Mouse (Mus musculus): Measurements from ENCODE around the gene Siah1a.

Siah1a gene

DNA sequence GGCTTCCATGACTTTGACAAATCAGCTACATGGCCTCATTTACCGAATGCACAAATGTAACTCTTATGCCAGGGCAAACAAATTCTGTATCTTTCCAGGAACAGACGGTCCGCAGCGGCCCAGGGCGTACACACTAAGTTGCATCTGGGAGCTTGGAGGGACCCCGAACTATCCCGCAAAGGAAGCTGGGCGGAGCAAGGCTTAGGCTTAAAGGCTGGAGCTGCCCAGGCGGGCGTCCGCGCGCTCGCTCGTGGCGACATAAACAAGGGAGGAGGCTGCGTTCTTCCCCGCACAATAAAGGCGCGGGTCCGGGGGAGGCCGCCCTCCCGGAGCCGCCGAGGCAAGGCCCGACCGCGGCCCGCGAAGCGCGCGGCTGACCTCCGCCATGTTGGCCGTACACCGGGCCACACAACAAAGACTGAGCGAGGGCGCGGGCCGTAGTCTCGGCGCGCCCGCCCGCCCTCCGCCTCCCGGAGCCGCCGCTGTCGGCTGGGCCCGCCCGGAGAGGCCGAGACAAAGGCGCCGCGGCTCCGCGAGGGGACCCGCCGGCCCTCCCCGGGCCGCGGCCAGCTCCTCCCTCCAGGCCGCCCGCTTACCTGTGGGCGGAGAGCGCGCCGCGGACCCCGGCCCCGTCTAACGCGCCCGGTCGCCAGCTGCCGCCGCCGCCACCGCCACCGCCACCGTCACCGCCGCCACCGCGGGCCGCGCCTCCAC lies at the start of gene Siah1a, which contains the start of gene Gm10638:
Siah1a (minus strand) TSS at position 714 of the 714 bp plus-strand sequence.
Gm10638 (plus strand) TSS at position 479 of the 714 bp plus-strand sequence.
- DNase-seq: peak; percentile 45 to 67

DNA sequence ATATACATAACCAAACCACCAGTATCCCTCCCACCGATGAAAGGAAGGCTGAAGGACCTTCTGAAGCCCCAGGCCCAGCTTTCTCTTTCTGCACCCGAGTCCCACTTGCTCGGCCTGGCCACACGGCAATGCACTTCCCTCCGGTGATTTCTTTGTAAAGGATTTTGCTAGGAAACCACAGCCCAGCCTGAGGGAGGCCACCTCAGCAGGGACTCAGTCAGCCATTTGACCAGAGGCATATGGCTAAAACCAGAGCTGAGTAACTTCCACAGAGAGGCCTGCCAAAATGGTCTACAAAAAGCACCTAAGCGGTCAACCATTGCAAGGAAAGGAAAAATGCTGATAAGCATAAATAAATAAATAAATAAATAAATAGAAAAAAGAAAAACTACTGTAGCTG lies 49.0 kb upstream of the Siah1a start:
- no peak for DNase-seq

DNA sequence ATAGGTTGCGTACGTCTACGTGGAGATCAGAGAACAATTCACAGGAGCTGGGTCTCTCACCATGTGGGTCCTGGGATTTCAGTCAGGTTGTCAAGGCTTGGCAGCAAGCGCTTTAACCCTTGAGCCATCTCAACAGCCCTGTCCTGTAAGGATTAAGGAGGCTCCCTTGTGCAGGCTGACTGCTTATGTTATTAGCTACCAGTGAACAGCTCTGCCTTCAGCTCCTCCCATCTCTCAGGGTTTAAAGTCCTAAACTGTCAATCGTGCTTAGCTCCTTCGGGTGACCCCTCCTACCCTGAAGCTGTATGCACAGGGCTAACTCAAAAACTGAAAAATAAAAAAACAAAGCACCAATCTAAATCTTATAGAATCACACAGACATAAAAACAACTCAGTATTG lies 45.8 kb upstream of the Siah1a start:
- peak; percentile 41 to 45 for DNase-seq

DNA sequence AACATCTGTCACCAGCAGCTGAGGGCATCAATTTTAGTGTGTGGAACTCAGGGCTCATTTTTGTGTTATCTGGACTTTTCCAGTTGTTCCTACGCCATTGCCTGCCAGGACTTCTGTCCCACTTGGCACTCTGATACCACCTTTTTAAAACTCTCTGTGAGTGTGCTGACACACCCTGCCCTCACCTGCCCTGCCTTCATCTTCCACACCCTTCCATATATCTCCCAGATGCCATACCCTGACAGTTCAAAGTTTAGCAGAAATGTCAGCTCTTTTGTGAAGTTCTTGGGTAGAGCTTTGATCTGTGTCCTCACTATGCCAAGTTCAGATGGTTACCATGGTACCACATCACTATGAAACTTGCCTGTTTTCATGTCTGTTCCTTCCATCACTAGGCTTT lies 43.8 kb upstream of the Siah1a start:
- DNase-seq: no peak

DNA sequence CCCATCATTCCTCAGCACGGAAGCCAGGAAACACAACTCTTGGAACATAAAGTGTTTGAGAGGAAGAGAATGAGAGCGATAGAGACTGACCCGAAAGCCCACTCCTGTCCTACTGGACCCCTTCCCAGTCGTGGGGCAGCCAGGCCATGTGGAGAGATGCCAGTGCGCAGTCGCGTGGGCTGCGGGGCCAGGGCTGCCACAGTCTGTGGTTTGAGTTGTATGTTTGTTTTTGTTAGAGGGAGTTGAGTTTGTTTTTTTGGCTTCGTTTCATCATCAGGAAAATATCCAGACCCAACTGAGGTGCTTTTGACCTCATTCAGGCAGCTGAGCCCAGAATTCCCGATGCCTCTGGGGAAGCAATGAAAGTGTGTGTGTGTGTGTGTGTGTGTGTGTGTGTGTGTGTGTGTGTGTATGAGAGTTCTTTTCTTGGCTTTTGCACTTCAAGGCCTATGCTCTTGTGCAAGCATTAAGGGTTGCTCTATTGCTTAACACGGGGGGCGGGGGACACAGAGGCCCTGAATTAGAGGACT lies 42.2 kb upstream of the Siah1a start:
- no peak for DNase-seq

DNA sequence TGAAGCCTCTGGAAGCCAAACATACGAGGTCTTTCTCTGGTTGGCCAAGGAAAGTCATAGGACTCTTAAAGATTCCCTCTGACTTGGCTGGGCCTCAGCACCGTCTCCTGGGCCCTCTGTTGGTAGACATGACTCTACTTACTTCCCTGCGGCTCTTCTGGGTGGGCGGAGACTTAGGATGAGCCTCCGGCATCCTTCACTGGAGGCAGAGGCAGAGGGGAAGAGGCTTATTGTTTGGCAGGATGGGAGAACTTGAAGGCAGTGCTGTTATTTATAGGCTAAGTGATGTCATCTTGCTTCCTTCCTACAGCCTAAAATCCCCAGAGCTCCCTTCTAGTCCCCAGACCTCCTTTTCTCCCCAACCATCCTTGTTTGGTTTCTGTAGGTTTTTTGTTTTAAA lies 40.8 kb upstream of the Siah1a start:
- peak; percentile 19 to 41 for DNase-seq

DNA sequence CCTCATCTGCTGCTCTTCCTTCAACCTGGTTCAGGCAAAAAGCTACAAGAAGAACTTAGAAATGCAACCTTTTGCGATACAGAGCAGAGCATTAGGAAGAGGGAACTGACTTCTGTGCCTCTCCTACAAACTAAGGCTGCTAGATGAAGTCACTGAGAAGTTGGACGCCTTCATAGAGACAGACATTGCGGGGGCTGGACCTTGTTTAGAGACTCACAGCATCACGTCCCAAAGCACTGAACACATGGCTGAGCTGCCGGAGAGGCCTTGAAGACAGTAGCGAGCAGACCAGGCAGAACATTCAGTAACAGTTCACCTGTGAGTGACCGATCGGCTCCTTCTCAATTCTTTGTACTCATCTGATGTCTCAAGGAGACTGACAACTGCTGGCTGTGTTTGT lies 35.4 kb upstream of the Siah1a start:
- no peak for DNase-seq

DNA sequence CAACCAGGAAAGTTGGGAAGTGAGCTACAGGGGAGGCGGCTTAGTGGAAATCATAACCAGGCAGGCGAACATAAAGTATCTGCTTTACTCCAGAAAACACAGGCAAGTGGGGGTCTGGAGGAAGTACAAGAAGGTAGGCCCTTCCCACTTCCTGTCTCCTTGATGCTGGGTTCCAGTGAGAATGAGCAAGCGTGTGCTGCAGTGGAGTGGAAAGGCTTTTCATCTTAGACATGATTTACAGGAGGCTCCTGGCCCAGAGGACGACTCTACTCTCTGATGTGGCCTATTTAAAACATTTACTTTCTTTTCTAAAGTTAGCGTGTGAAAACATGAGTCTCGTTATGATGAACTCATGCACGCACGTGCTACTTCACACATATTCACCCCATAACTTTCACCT lies 33.5 kb upstream of the Siah1a start:
- no peak for DNase-seq

DNA sequence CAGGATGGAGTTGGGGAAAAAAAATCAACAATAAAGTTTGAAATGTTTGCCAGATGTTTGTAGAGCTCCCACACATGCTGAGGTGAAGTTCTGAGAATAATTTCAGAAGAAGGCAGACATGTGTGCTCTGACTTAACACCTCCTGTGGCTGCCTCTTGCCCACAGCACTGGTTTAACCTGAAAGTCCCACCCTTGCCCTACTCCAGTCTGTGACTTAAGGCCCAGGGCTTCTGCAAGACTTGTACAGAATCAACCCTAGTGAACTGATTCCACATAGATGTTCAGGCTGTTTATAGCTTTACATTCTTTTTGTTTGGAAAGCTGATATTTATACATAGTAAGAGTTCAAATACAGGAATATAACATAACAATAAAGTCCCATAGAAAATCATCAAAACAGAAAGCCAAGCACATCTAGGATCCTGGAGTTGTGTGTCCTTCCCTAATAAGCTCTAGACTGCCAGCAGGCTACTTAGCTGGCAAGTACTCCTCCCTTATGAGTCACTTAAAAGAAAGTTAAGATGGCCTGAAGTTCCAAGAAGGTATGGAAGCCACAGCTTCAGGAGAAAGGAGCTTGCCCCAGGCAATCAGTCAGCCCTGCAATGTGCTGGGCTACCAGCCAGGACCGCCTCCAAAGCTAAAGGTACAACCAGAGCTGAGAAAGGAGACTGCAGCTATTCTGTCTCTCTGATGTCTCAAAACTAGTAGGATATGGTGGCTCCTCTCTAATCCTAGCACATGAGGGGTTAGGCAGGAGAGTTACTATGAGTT lies 24.4 kb upstream of the Siah1a start:
- DNase-seq: peak in 1 of 2 experiments; percentile 58

DNA sequence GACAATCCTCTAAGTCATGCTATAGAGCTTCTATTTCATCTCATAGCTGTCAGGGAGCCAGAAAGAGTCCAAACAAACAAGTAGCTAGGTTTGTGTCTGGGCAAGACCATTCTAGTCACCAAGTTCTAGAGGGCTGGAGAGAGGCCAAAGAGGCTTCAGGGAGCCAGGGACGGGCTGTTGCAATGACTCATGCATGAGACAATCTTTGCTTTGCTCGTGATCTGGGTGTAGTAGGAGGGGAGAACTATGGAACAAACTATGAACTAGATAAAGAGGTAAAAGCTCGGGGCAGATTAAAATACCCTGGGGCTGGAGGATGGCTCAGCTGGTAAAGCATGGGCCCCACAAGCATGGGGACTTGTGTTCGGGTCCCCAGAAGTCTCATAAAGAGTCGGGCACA lies 22.8 kb upstream of the Siah1a start:
- DNase-seq: no peak

DNA sequence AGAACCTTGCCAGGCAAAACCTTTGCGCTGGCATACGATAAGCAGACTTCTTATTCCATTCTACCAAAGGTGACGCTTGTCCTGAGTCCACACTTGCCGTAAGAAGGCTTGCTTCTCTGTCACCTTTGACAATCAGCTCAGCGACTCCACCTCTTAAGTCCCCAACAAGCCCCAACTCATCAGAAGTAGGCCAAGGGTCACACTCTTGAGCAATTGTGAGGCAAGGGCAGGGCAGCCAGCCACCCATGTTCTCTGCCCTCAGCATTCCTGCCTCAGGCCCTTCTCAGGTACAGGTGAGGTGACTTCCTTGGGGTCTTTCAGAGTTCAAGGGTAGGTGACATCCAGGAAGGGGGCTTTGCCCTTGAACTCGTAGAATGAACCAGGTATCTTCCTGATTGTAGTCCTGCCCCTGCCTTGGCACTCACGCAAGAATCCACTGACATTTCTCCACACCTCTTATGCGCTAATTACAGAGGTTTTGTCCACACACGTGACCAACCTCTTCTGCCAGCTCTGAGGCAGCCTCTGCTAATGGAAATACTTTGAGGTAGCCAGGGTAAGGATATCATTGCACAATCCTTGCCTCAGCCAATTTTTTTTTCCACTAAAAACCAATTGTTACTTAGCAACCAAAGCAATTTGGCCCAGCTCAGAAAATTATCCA lies 20.9 kb upstream of the Siah1a start:
- peak; percentile 56 to 64 for DNase-seq

DNA sequence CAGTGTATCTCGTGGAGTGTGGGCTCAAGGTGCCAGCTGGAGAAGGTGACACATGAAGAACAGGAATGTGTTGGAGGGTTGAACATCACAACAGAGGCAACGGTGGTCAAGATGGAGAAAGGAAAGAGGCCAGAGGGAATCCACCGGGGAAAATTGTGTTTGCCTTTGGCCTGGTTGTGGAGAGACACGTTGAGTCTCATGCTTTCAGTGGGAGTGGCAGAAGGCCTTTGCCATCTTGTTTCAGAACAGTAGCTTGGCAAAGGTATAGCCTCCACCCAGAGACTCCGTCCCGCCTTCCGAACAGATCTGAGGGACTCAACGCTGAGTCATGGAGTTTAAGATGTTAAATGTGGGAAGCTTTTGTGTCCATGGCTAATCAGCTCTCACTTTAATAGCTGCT lies 19.9 kb upstream of the Siah1a start:
- DNase-seq: no peak

DNA sequence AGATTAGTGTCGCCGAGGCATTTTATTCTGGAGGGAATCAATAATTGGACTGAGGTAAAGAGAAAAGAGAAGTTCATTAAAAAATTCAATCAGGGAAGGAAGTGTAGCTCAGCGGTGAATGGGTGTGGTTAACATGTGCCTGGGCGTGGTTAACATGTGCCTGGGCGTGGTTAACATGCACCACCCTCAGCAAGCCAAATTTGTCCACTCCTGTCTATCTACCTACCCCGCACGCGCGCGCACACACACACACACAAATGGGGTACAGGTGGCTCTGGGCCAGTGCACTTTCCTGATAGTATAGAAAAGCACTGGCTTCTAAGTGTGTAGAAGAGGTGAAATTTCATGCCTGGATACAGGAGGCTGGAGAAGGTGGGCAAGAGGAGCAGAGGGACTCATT lies 19.4 kb upstream of the Siah1a start:
- DNase-seq: no peak

DNA sequence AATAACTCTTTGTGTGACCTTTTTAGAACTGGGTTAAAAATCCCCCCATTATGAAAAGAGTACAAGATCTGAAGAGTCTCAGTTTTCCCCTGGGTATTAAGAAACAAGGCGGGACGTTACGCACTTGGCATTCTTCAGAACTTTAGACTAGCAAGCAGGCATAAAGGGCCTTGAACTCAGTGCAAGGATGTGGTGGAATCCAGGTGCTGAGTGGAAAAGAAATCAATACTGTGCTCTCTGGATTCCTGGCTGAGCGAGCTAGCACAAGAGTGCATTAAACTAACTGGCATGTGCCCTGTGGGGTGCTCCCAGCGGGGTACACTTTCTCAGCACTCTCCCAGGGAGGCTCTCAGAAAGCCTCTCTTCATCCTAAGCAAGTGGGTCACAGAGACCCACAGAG lies 17.1 kb upstream of the Siah1a start:
- DNase-seq: no peak

DNA sequence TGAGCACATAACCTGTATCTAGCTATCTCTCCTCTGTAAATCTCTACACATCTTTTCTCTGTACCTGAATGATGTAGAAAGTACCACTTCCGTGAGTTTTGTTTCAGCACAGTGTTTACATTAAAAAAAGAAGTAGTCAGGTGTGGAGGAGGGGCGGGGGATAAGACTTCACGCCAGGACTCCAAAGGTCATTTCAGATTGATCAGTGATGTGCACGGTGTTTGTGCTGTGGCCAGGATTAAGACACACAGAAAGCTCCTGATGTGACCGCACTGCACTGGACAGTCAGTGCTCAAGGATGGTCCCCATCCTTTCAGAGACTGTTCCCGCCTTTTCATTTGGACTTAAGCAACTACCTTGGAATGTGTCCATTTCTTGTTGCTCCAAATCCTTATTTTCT lies 15.0 kb upstream of the Siah1a start:
- DNase-seq: no peak

DNA sequence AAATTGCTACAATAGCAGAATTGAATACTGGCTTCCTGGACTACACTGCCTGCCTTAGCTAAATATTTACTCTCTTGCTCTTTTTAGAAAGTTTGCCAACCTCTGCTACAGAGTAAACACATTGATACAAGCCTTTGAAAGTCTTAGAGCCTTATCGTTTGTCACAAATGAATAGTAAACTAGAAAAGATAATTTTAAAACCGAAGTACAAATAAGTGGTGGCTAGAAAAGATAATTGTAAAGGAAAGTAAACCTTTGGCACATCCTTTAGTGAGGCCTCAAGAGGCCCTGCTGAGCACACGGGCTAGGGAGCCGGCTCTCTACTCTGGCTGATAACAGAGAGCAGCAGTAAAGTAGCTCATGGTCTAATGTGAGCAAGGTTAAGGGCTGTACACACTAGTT lies 13.4 kb upstream of the Siah1a start:
- DNase-seq: no peak

DNA sequence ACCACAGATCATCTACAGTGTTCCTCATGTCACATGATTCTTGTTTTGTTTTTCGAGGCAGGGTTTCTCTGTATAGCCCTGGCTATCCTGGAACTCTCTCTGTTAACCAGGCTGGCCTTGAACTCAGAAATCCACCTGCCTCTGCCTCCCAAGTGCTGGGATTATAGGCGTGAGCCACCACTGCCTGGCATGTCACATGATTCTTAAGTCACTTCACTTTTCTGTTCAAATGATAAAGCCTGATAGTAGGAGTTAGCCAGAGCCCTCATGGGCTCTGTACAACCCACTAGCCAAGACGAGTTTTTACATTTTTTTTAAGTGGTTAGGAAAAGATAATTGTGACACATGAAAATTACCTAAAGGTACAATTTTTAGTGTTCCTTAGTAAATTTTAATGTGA lies 12.9 kb upstream of the Siah1a start:
- DNase-seq: no peak

DNA sequence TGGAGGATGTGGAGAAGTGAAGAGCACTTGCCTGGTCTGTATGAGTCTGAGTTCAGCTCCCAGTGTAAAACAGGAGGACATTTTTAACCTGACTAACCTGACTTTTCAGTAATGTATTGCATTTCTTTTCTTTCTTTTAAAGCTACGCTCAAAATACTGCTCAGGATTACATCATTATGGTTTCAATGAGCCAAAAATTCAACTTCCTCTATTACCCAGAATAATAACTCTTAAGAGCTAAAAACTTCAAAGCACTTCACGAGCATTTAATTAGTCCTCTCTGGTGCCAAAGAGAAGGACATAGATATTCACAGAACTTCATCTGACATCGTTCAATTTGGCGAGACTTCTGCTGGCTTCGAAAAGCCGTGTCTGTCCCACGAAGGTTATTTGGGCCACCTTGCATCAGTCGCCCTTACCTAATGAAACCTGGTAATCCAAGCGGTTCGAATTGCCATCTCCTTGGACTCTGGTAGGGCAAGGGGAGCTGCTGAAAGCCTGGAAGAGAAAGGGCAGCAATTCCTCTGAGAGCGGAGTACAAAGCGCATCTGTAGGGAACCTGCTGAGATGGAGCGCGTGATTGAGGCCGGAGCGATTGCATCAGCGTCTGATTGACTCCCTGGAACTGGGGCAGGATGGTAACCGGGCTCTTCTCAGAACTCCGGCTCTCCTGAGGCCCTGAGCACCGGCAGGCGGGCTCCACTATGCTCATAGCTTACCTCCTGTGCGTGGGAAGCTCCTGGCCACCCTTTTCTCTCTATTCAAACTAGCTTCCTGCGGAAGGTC lies 11.4 kb upstream of the Siah1a start:
- DNase-seq: peak; percentile 55 to 61

DNA sequence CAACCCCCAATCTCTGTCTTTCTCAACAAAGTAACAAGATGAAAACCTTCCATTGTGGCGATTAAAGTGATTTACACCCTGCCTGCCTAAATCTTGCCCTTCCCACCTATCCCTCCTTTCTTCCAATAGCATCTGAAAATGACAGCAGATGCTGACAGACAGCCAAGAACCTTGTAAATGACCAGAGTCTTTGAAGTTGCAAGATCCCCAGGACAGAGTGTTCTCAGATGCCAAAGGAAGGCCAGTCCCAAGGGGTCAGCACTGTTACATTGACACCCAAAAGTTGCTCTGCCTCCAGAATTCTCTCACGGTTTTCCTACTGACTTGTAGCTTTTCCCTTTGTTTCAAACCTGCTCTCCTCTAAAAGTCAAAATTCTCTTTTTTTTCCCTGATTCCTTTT lies 4.1 kb upstream of the Siah1a start:
- DNase-seq: no peak

DNA sequence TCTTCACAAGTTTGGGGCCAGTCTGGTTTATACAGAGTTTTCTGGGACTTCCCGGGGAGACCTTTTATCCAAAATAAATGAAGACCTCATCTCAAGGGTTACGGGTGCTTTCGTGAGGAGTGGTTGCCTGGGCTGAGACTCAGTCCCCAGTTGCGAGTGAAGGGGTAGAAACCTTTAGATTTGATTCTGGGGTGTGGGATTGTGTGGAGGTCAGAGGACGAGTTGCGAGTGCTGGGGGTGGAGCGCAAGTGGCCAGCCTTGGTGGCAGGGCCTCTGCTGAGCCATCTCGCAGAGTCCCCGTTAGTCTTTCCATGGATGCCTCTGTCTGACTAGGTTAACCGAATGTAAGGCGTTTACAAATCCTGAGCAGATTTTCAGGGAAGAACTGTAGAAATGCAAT lies 777 bp upstream of the Siah1a start:
- peak in 1 of 2 experiments; percentile 35 for DNase-seq

DNA sequence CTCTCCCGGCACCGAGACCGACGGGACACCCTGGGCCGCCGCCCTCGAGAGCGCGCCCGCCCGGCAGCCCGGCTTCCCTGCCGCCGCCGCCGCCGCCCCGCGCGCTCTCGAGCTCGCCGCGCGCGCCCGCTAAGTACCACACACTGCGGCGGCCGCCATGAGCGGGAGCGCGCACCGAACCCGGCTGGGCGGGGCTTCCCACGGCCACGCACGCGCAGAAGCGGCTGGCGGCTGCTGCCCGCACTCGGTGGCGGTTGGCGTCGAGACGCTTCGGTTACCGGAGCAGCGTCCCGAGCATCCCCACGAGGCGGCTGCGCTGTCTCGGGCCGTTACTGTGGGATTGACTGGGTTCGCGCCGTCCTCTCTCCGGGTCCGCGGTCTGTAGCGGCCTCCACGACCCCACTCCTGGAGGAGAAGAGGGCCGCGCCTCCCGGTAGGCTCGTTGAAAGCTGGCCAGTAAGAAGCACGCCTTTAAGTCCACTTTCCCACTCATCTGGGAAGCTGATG lies 254 bp upstream of the Siah1a start:
- peak; percentile 90 to 93 for DNase-seq

Measured in kidney, adult 8-10 months (tissue).